Mouse (Mus musculus) lung, adult 2 months (tissue): ENCODE data around the gene Sytl1. TPM values are rescaled to one million over a fixed set of nuclear protein-coding genes. Genes with fewer than 3 reads are reported as not detected.

Experiments used
- DNase-seq: peaks from one replicate; pipeline ENCODE4 v3.0.0; 2022
- H3K4me1 ChIP-seq: fragments of 200-500 bp; 2 replicates; pipeline ENCODE4 v1.6.1; 2011; ENCODE audit warnings: low read length; ENCODE audit not compliant: control insufficient read depth, insufficient read depth
- H3K4me3 ChIP-seq: fragments of 200-500 bp; replicated peaks from 2 replicates; pipeline ENCODE3; 2011; ENCODE audit warnings: low read depth, mild to moderate bottlenecking, control low read depth, low read length; ENCODE audit errors: extremely low read depth
- CTCF ChIP-seq: fragments of 200-500 bp; IDR thresholded peaks from 2 replicates; pipeline ENCODE4 v1.5.1; 2011; ENCODE audit warnings: mild to moderate bottlenecking, low read length, control low read depth; ENCODE audit not compliant: insufficient read depth
- POLR2A ChIP-seq: fragments of 200-500 bp; IDR thresholded peaks from 2 replicates; pipeline ENCODE4 v1.6.1; 2011; ENCODE audit warnings: low read depth, mild to moderate bottlenecking, control low read depth, low read length, borderline replicate concordance; ENCODE audit errors: extremely low read depth
- WGBS: fragments of 180-500 bp; shearing (Covaris S2); methylation state at CpG from one replicate; pipeline ENCODE4 v1.1.7; 2018; 5-methylcytosine and 5-hydroxymethylcytosine counted together
- polyA plus RNA-seq: library from polyadenylated mRNA; depleted of rRNA; stranded (reverse); fragments of >200 nt; gene quantifications from 2 replicates; pipeline ENCODE4 v1.2.3, GENCODE M21; 2012; rRNA removed

The Sytl1 gene
- polyA plus RNA-seq, 1 experiment: 23.0 TPM

DNA sequence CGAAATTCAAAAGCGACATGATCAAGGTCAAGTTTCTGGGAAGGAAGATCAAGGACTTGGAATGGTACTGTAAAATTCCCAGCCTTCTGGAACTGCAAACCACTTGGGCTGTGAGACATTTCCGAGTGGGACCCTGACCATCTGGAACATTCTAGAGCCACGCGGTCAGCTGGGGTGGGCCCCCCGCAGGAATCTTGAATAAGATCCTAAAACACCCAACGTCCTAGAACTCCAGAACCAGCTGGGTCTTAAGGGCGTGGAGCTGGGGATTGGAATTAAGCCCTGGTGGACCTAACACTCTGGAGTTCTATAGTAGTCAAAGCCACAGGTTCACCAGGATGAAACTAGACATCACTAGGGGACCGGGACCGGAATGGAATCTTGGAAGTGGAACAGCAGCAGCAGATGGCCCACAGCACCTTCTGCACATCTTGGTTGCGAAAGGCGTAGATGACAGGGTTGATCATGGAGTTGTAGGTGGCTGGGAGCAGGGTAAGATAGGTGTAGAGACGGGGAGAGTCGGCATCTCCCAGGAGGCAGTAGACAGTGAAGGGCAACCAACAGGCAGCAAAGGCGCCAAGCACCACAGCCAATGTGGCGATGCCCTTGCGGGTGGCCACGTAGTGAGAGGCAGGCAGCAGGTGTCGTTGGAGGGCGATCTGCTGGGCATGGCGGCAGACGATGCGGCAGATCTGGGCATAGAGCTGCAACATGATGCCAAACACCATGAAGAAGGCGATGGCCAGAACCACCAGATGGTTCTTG is 52.7 kb downstream of the Sytl1 start:
- no peak for TF ChIP-seq CTCF
- no peak for TF ChIP-seq POLR2A
- no peak for DNase-seq
- 89% methylated on average over 24 of the region's 24 CpGs for WGBS
- Histone ChIP-seq H3K4me3 (no peak overlapping the region), H3K4me1 (peaks cover 6% of the 10 kb centered on the region)

DNA sequence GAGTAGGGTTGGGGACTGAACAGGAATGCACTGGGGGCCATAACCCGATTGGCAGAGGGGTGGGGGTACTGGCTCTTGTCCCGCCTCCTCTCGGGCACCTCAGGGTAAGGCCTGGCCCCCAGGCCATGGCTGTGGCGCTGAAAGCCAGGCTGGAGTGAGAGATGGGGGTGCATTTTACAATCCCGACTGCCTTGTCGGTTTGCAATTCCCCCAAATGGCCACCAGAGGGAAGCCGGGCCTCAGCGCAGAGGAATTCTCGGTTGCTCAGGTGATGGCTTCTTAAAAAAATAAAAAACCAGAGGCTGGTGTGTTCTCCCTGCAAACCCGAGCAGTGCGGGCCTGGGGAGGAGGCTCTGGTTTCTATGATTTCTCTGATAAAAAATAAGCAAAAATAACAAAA is 53.5 kb downstream of the Sytl1 start:
- Histone ChIP-seq H3K4me3 (no peak overlapping the region), H3K4me1 (peaks cover 6% of the 10 kb centered on the region)
- TF ChIP-seq POLR2A: no peak
- TF ChIP-seq CTCF: peak; percentile 88
- DNase-seq: no peak
- 5% methylated on average over 11 of the region's 11 CpGs for WGBS

DNA sequence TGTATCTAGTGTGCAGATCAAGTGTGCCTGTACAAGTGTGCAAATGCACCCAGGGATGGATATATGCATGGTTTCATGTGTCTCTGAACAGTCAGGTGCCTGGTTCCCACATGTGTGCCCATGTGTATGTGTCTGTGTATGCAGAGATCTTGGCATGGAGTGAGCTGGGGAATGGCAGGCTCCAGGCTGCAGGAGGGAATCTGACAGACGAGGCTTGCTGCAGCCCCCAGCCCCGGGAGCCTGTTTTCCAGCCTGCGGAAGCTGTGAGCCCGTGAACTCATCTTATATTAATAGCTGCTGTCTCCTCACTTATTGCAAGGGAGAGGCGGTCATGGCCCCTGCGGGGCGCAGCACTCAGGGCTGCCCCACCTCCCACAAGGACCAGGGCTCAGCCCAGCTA is 58.5 kb downstream of the Sytl1 start:
- 23% methylated on average over 7 of the region's 7 CpGs for WGBS
- Histone ChIP-seq H3K4me1 (peaks cover 7% of the 10 kb centered on the region), H3K4me3 (no peak overlapping the region)
- no peak for DNase-seq
- TF ChIP-seq POLR2A (no peak), CTCF (no peak)

DNA sequence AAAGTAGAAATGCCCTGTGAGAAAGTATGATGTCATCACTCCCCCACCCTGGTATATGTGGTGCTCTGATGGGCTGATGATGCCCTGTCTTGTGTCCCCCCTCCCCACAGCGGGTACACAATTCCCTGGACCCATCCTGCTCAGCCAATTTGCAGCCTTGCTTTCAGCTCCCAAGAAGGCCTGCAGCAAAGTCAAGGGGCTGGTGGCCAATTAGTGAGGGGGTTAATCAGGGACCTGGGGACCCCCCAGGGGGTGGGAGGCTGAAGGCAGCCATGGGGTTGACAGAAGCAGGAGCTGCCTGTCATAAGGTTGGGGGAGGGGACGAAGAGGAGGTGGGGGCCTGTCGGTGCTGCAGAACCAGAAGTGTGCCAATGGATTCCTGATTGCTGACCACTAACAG is 59.3 kb downstream of the Sytl1 start:
- no peak for TF ChIP-seq POLR2A
- TF ChIP-seq CTCF: no peak
- no peak for DNase-seq
- Histone ChIP-seq H3K4me1 (peaks cover 7% of the 10 kb centered on the region), H3K4me3 (no peak overlapping the region)
- WGBS: 48% methylated on average over 3 of the region's 3 CpGs

Other genes with a start within 250 kb of the Sytl1 start
- 91.7 and 109 TPM in 2 replicates for gene Wasf2, start 132.6 kb downstream of the Sytl1 start, polyA plus RNA-seq
- gene Cd164l2, start 51.0 kb downstream of the Sytl1 start, polyA plus RNA-seq: 2.8 and 4.3 TPM in 2 replicates
- gene Gpr3, start 50.6 kb downstream of the Sytl1 start, polyA plus RNA-seq: 0.18 and 0.60 TPM in 2 replicates
- 27.9 and 38.2 TPM in 2 replicates for gene Map3k6, start 22.3 kb downstream of the Sytl1 start, polyA plus RNA-seq
- gene Tmem222, start 14.7 kb upstream of the Sytl1 start, polyA plus RNA-seq: 58.1 and 71.6 TPM in 2 replicates
- 49.1 and 50.3 TPM in 2 replicates for gene Wdtc1, start 90.4 kb upstream of the Sytl1 start, polyA plus RNA-seq
- 39.9 and 40.4 TPM in 2 replicates for gene Slc9a1, start 106.6 kb upstream of the Sytl1 start, polyA plus RNA-seq
- gene Tent5b, start 217.0 kb upstream of the Sytl1 start, polyA plus RNA-seq: 21.3 and 23.1 TPM in 2 replicates
- gene Trnp1, start 235.4 kb upstream of the Sytl1 start, polyA plus RNA-seq: 3.4 and 4.5 TPM in 2 replicates